Mouse (Mus musculus) cerebellum, adult (tissue): ENCODE results near the gene Olfr69.
"Not testable (repeated sequence)": the region's sequence is repeated elsewhere in the genome, so short reads cannot be mapped to it uniquely, and the experiment has no call there.

Source experiments
- ATAC-seq: cut with Nextera tagmentation; 2 replicates; pipeline ENCODE4 v1.9.2; 2017; ENCODE audit warnings: mild to moderate bottlenecking, moderate library complexity, mixed read lengths; ENCODE audit not compliant: insufficient number of reproducible peaks, low FRiP score, low TSS enrichment

Olfr69 gene

GRCm38 (mm10) chr7:103771494-103771893 lies at the start of gene Olfr69:
Gene Olfr69 (minus strand): TSS chr7:103771594.
- no peak for ATAC-seq

DNA sequence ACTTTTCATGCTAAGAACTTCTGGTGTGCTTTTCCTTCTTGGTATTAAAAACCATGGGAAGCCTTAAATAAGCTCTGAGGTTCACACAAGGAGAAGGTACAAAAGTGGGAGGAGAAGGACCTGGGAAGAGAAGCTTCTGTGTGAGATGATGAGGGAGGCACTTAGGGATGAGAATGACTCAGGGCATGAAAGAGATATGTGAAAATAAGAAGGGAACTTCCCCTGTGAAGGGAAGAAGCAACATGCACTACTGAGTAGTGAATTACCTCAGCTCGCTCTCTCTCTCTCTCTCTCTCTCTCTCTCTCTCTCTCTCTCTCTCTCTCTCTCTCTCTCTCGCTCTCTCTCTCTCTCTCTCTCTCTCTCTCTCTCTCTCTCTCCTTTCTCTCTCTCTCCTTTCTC lies 43.7 kb upstream of the Olfr69 start:
- not testable (repeated sequence) for ATAC-seq

DNA sequence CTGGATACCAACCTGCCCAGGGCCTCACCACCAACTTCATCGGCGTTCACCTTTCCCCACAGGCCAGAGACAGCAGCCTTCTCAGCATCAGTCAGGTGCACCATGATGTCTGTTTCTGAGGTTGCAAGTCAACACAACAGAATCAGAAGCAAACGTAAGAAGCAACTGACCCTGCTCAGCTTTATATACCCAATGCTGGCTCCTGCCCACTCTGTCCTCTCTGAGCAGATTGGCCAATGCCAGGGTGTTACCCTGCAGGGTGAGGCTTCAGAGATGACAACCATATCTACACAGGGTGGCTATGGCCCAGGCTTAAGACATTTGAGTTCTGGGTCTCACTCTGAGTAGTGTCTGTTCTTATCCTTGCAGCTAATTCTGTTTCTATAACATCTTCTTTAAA lies 42.4 kb upstream of the Olfr69 start, which contains the start of gene Hbb-bt:
TSS of gene Hbb-bt (minus strand) at position 231 of the 400 bp plus-strand sequence.
- no peak for ATAC-seq

GRCm38 (mm10) chr7:103813152-103813551 lies 41.8 kb upstream of the Olfr69 start:
- not testable (repeated sequence) for ATAC-seq

- ATAC-seq: no peak
Measured at GRCm38 (mm10) chr7:103812174-103812573, 40.8 kb upstream of the Olfr69 start.

DNA sequence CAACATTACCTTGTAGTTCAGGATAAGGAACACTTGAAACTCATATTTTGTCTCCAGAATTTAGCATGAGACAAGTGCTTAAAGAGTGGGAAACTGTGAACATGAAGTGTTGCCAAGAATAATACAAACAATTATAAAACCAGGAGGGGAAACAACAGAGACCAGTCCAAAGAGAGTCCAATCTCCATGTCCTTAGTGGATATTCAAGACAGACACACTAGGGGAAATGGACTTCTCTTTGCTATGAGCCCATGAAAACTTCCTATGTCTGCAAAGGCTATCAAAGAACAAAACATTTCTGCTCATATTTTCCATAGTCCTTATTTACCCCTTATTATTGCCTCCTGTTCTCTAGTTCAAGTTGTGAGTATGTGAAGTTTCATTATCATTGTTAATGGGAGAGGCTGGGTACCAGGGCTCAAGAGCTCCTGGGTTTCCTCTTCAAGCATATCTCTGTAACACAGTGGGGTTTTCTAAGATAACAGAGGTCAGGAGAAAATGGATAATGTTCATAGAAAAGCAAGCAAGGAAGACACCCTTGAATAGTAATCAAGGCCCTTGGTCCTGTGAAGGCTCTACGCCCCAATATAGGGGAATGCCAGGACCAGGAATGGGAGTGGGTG lies 39.9 kb upstream of the Olfr69 start:
- ATAC-seq: no peak

GRCm38 (mm10) chr7:103810746-103811145 lies 39.4 kb upstream of the Olfr69 start:
- ATAC-seq: no peak

GRCm38 (mm10) chr7:103810296-103810695 lies 38.9 kb upstream of the Olfr69 start:
- no peak for ATAC-seq

DNA sequence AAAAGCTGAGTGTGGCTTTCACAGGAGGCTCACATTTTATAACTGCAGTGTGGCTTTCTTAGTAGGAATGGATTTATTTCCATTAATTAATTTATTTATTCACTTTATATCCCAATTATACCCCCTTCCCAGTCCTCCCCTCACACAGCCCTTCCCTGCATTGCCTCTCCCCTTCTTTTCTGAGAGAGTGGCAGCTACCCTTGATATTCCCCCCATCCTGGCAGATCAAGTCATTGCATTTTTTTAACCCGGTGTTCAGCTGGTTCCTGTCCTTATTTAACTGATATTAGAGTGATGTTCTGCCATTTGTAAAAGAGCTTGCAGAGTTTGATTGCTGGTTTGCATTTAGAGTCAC lies 38.4 kb upstream of the Olfr69 start:
- ATAC-seq: no peak

GRCm38 (mm10) chr7:103808971-103809800 lies 37.8 kb upstream of the Olfr69 start:
- no peak for ATAC-seq

GRCm38 (mm10) chr7:103808120-103808519 lies 36.7 kb upstream of the Olfr69 start:
- ATAC-seq: not testable (repeated sequence)

DNA sequence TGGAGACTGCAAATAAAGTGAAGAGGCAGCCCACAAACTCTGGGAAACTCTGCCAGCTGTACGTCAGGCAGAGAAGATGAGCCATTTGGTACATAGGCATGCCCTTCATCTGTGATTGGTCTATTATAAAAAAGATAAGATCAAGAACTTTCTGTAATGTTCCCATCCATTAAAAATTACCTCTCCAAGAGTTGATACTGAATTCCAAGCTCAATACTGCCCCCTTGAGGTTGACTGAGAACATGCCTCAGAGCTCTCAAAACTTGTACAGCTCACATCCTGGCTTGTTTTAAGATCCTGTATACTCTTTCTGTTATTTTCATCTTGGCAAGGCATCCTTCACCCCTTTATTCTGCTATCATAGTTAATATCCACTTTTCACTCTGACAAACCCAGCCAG lies 35.5 kb upstream of the Olfr69 start:
- no peak for ATAC-seq

DNA sequence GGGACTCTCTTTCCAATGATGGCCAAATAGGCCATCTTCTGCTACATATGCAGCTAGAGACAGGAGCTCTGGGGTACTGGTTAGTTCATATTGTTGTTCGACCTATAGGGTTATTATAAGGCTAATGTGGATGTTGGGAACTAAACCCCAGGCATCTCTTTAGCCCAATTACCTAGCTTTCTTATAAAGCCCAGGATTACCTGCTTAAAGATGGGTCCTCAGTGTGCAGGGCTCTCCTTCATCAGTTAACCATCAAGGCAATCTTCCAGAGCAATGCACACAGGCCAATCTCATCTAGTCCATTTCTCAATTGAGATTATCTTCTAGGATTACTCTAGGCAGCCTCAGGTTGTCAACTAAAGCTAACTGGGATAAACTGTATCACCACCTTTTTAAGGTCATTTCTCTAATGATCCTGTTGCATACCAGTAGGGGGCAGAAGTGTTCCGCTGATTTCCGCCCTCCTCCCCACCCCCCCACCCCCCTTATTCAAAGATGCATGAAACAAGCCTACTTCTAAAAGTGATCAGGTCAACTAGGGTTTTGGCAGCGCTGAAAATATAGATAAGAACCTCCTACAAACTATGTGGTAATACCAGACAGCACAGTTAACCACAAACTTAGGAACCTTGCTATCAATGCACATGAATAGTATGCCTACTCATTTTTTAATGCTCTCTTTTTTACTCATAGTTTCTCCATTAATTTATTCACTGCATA lies 21.4 kb upstream of the Olfr69 start:
- ATAC-seq: no peak

- no peak for ATAC-seq
Measured at GRCm38 (mm10) chr7:103791721-103792120, 20.3 kb upstream of the Olfr69 start, which contains the start of gene Olfr67. Gene Olfr67 (minus strand): TSS chr7:103791821.

DNA sequence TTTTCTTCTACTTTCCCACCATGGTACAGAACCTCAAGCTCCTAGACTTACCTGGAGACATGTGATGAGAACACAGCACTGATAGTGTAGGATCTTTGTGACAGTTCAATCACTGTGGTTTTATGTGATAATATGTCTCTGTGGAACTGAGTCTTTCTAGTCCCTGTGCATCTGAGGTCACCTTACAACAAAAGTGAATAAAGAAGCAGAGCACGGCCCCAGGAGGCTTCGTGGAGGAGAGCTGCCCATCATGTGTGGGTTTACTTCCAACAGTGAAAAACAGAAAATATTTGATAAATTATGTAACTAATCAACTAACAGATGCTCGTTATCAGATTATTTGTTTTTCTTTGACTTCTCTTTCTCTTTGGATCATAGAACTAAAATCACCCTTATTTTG lies 8.2 kb upstream of the Olfr69 start, which contains the start of gene Olfr68:
TSS of gene Olfr68 (minus strand) at position 101 of the 400 bp plus-strand sequence.
- ATAC-seq: no peak

DNA sequence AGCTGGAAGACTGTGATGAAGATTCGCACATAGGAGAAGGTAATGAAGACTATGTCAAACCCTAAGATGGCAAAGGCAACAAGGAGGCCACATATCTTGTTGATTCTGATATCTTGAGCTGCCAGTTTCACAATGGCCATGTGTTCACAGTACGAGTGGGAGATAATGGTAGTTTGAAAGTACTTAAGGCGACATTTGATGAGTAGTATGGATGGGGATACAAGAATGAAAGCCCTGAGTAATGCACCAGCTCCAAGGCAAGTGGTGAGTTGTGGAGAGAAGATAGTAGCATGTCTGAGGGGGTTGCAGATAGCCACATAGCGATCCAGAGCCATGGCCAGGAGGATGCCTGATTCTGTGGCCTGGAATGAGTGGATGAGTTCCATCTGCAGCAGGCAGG lies 6.3 kb upstream of the Olfr69 start:
- ATAC-seq: not testable (repeated sequence)

DNA sequence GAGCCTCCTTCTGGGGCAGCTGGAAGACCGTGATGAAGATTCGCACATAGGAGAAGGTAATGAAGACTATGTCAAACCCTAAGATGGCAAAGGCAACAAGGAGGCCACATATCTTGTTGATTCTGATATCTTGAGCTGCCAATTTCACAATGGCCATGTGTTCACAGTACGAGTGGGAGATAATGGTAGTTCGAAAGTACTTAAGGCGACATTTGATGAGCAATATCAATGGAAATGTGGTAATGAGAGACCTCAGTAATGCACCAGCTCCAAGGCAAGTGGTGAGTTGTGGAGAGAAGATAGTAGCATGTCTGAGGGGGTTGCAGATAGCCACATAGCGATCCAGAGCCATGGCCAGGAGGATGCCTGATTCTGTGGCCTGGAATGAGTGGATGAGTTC lies 3.7 kb downstream of the Olfr69 start:
- not testable (repeated sequence) for ATAC-seq

- ATAC-seq: not testable (repeated sequence)
Measured at GRCm38 (mm10) chr7:103762212-103762611, 9.2 kb downstream of the Olfr69 start.

GRCm38 (mm10) chr7:103757233-103757632 lies 14.2 kb downstream of the Olfr69 start, which contains the start of gene Olfr630:
Gene Olfr630 (minus strand): TSS chr7:103757333.
- ATAC-seq: no peak

GRCm38 (mm10) chr7:103744843-103745242 lies 26.6 kb downstream of the Olfr69 start, which contains the start of gene Olfr629:
Gene Olfr629 (minus strand): TSS chr7:103744943.
- ATAC-seq: no peak

- no peak for ATAC-seq
Measured at GRCm38 (mm10) chr7:103730074-103730473, 41.3 kb downstream of the Olfr69 start, which contains the start of gene Olfr628. Gene Olfr628 (plus strand): TSS chr7:103730374.
